Mouse (Mus musculus): ENCODE data around the gene Hacd4.
"Not testable (repeated sequence)": the region's sequence is repeated elsewhere in the genome, so short reads cannot be mapped to it uniquely, and the experiment has no call there.

The Hacd4 gene

GRCm38 (mm10) chr4:88427630-88428239, 11.0 kb downstream of the Hacd4 start:
- no peak for DNase-seq

GRCm38 (mm10) chr4:88424563-88424962, 14.2 kb downstream of the Hacd4 start:
- DNase-seq = no peak

- no peak for DNase-seq
These were observed 19.4 kb downstream of the Hacd4 start for GRCm38 (mm10) chr4:88419378-88419777.

GRCm38 (mm10) chr4:88415017-88415416, 23.7 kb downstream of the Hacd4 start:
- DNase-seq = no peak

GRCm38 (mm10) chr4:88412331-88412730, 26.4 kb downstream of the Hacd4 start:
- DNase-seq = no peak

GRCm38 (mm10) chr4:88409279-88409678, 29.4 kb downstream of the Hacd4 start:
- DNase-seq = no peak

- DNase-seq = no peak
These were observed 31.6 kb downstream of the Hacd4 start for GRCm38 (mm10) chr4:88406887-88407696.

GRCm38 (mm10) chr4:88402884-88403283, 35.8 kb downstream of the Hacd4 start:
- DNase-seq = no peak

- DNase-seq = no peak
These were observed 37.8 kb downstream of the Hacd4 start for GRCm38 (mm10) chr4:88400992-88401313.

- no peak for DNase-seq
These were observed 38.3 kb downstream of the Hacd4 start for GRCm38 (mm10) chr4:88400302-88400991.

GRCm38 (mm10) chr4:88396995-88397521, 41.7 kb downstream of the Hacd4 start:
- no peak for DNase-seq

- no peak for DNase-seq
These were observed 43.0 kb downstream of the Hacd4 start for GRCm38 (mm10) chr4:88395717-88396116.

- not testable (repeated sequence) for DNase-seq
These were observed 48.1 kb downstream of the Hacd4 start for GRCm38 (mm10) chr4:88390596-88390995.

GRCm38 (mm10) chr4:88390036-88390435, 48.7 kb downstream of the Hacd4 start:
- no peak for DNase-seq

- DNase-seq = no peak
These were observed 66.2 kb downstream of the Hacd4 start for GRCm38 (mm10) chr4:88372293-88373224.

GRCm38 (mm10) chr4:88370819-88371218, 67.9 kb downstream of the Hacd4 start:
- DNase-seq = no peak

- no peak for DNase-seq
These were observed 68.8 kb downstream of the Hacd4 start for GRCm38 (mm10) chr4:88369951-88370350.

- no peak for DNase-seq
These were observed 81.3 kb downstream of the Hacd4 start for GRCm38 (mm10) chr4:88357431-88357830.

GRCm38 (mm10) chr4:88356652-88357051, 82.1 kb downstream of the Hacd4 start:
- no peak for DNase-seq

- peak in 1 of 2 experiments; percentile 15 for DNase-seq
These were observed 87.8 kb downstream of the Hacd4 start for GRCm38 (mm10) chr4:88350910-88351309.
